Mouse (Mus musculus) forebrain, embryonic 14.5 days (tissue): ENCODE data around the gene Pip5k1b. TPM values are rescaled to one million over a fixed set of nuclear protein-coding genes. Genes with fewer than 3 reads are reported as not detected.

Experiments
- ATAC-seq: fragments of 200-750 bp; cut with Nextera tagmentation; 2 replicates; pipeline ENCODE4 v1.8.0; 2017; ENCODE audit warnings: mild to moderate bottlenecking, moderate library complexity
- DNase-seq: peaks from one replicate; pipeline ENCODE4 v3.0.0-alpha.2; 2015; ENCODE audit warnings: low spot score
- H3K27ac ChIP-seq: fragments of 300-500 bp; sonication (generic); 2 replicates; pipeline ENCODE4 v1.5.1; 2014; ENCODE audit warnings: low read depth, mild to moderate bottlenecking, control low read depth, low read length, moderate library complexity
- H3K27me3 ChIP-seq: fragments of 300-500 bp; sonication (generic); replicated peaks from 2 replicates; pipeline ENCODE4 v1.6.1; 2014; ENCODE audit warnings: low read length, control low read depth, mixed read lengths; ENCODE audit not compliant: control insufficient read depth, insufficient read depth
- H3K36me3 ChIP-seq: fragments of 300-500 bp; sonication (generic); 2 replicates; pipeline ENCODE4 v1.6.1; 2014; ENCODE audit warnings: low read length, control low read depth; ENCODE audit not compliant: control insufficient read depth, insufficient read depth
- H3K4me1 ChIP-seq: fragments of 300-500 bp; sonication (generic); 2 replicates; pipeline ENCODE4 v1.6.1; 2014; ENCODE audit warnings: antibody characterized with exemption, low read length, control low read depth; ENCODE audit not compliant: control insufficient read depth, insufficient read depth
- H3K4me2 ChIP-seq: fragments of 300-500 bp; sonication (generic); 2 replicates; pipeline ENCODE4 v1.6.1; 2014; ENCODE audit warnings: mild to moderate bottlenecking, control low read depth, low read length
- H3K4me3 ChIP-seq: fragments of 300-500 bp; sonication (generic); 2 replicates; pipeline ENCODE4 v1.5.1; 2014; ENCODE audit warnings: low read depth, low read length, control low read depth
- H3K9ac ChIP-seq: fragments of 300-500 bp; sonication (generic); 2 replicates; pipeline ENCODE4 v1.6.1; 2014; ENCODE audit warnings: mild to moderate bottlenecking, low read length, control low read depth, moderate library complexity
- H3K9me3 ChIP-seq: fragments of 300-500 bp; sonication (generic); replicated peaks from 2 replicates; pipeline ENCODE4 v1.6.1; 2016; ENCODE audit warnings: low read length, control low read depth, mixed read lengths; ENCODE audit not compliant: control insufficient read depth
- WGBS: fragments of 180-500 bp; shearing (Covaris S2); extraction: QIAGEN DNeasy Blood & Tissue Kit; methylation state at CpG from one replicate; pipeline ENCODE4 v1.1.7; 2014; 5-methylcytosine and 5-hydroxymethylcytosine counted together
- polyA plus RNA-seq: library from polyadenylated mRNA; unstranded; fragments of >200 nt; fragmentation: Nextera tagmentation; extraction: Ambion mirVana; gene quantifications from 2 replicates; pipeline ENCODE4 v1.2.1, GENCODE M21; 2014

Gene Pip5k1b
- polyA plus RNA-seq, 1 experiment from 2014 or later, result 2.1 TPM

- DNase-seq (no peak), ATAC-seq (no peak)
- H3K27me3 ChIP-seq, result no peaks in the 10 kb centered on the region
- 95% methylated on average over 1 of the region's 1 CpGs for WGBS
- H3K9ac ChIP-seq, result no peak overlapping the region
- no peak overlapping the region for H3K4me2 ChIP-seq
- no peaks in the 10 kb centered on the region for H3K4me1 ChIP-seq
- H3K36me3 ChIP-seq, result no peaks in the 10 kb centered on the region
- no peaks in the 10 kb centered on the region for H3K9me3 ChIP-seq
- H3K27ac ChIP-seq, result no peak overlapping the region
- no peak overlapping the region for H3K4me3 ChIP-seq
These were observed 16.6 kb downstream of the Pip5k1b start for GRCm38 (mm10) chr19:24539041-24539440.

GRCm38 (mm10) chr19:24538181-24538580, 17.5 kb downstream of the Pip5k1b start:
- H3K9me3 ChIP-seq, result no peaks in the 10 kb centered on the region
- DNase-seq, result no peak
- H3K4me2 ChIP-seq, result no peak overlapping the region
- 86% methylated on average over 6 of the region's 6 CpGs for WGBS
- no peak overlapping the region for H3K4me3 ChIP-seq
- ATAC-seq, result no peak
- H3K4me1 ChIP-seq, result no peaks in the 10 kb centered on the region
- no peak overlapping the region for H3K27ac ChIP-seq
- no peaks in the 10 kb centered on the region for H3K27me3 ChIP-seq
- H3K9ac ChIP-seq, result no peak overlapping the region
- no peaks in the 10 kb centered on the region for H3K36me3 ChIP-seq

GRCm38 (mm10) chr19:24537691-24538090, 18.0 kb downstream of the Pip5k1b start:
- Histone ChIP-seq H3K9me3 (no peaks in the 10 kb centered on the region), H3K36me3 (no peaks in the 10 kb centered on the region), H3K4me2 (no peak overlapping the region), H3K4me1 (no peaks in the 10 kb centered on the region), H3K4me3 (no peak overlapping the region), H3K27me3 (no peaks in the 10 kb centered on the region), H3K9ac (no peak overlapping the region), H3K27ac (no peak overlapping the region)
- no peak for DNase-seq
- WGBS, result 78% methylated on average over 4 of the region's 4 CpGs
- no peak for ATAC-seq

- Histone ChIP-seq H3K27me3 (no peaks in the 10 kb centered on the region), H3K4me3 (no peak overlapping the region), H3K27ac (no peak overlapping the region), H3K4me2 (no peak overlapping the region), H3K9ac (no peak overlapping the region), H3K9me3 (no peaks in the 10 kb centered on the region), H3K36me3 (no peaks in the 10 kb centered on the region), H3K4me1 (no peaks in the 10 kb centered on the region)
- DNase-seq, result no peak
- 87% methylated on average over 5 of the region's 5 CpGs for WGBS
- ATAC-seq, result no peak
These were observed 18.8 kb downstream of the Pip5k1b start for GRCm38 (mm10) chr19:24536920-24537319.

- ATAC-seq, result no peak
- Histone ChIP-seq H3K4me1 (no peaks in the 10 kb centered on the region), H3K9ac (no peak overlapping the region), H3K9me3 (no peaks in the 10 kb centered on the region), H3K27ac (no peak overlapping the region), H3K4me3 (no peak overlapping the region), H3K36me3 (no peaks in the 10 kb centered on the region), H3K27me3 (no peaks in the 10 kb centered on the region), H3K4me2 (no peak overlapping the region)
- no peak for DNase-seq
- WGBS, result 89% methylated on average over 3 of the region's 3 CpGs
These were observed 19.4 kb downstream of the Pip5k1b start for GRCm38 (mm10) chr19:24536280-24536679.

GRCm38 (mm10) chr19:24535161-24535560, 20.5 kb downstream of the Pip5k1b start:
- 74% methylated on average over 6 of the region's 6 CpGs for WGBS
- H3K36me3 ChIP-seq, result no peaks in the 10 kb centered on the region
- H3K9ac ChIP-seq, result no peak overlapping the region
- no peaks in the 10 kb centered on the region for H3K27me3 ChIP-seq
- no peak for ATAC-seq
- H3K4me3 ChIP-seq, result no peak overlapping the region
- H3K4me1 ChIP-seq, result no peaks in the 10 kb centered on the region
- H3K27ac ChIP-seq, result no peak overlapping the region
- no peak overlapping the region for H3K4me2 ChIP-seq
- DNase-seq, result no peak
- no peaks in the 10 kb centered on the region for H3K9me3 ChIP-seq

GRCm38 (mm10) chr19:24534733-24535132, 20.9 kb downstream of the Pip5k1b start:
- Histone ChIP-seq H3K27me3 (no peaks in the 10 kb centered on the region), H3K27ac (no peak overlapping the region), H3K4me2 (no peak overlapping the region), H3K36me3 (no peaks in the 10 kb centered on the region), H3K9me3 (no peaks in the 10 kb centered on the region), H3K4me1 (no peaks in the 10 kb centered on the region), H3K4me3 (no peak overlapping the region), H3K9ac (no peak overlapping the region)
- no peak for ATAC-seq
- DNase-seq, result no peak
- WGBS, result 82% methylated on average over 7 of the region's 7 CpGs

GRCm38 (mm10) chr19:24528910-24529561, 26.6 kb downstream of the Pip5k1b start:
- ATAC-seq (no peak), DNase-seq (no peak)
- Histone ChIP-seq H3K4me3 (no peak overlapping the region), H3K4me2 (no peak overlapping the region), H3K27me3 (no peaks in the 10 kb centered on the region), H3K36me3 (no peaks in the 10 kb centered on the region), H3K9ac (no peak overlapping the region), H3K4me1 (no peaks in the 10 kb centered on the region), H3K9me3 (no peaks in the 10 kb centered on the region), H3K27ac (no peak overlapping the region)
- WGBS, result 94% methylated on average over 4 of the region's 4 CpGs

- WGBS, result 92% methylated on average over 4 of the region's 4 CpGs
- no peak for DNase-seq
- no peaks in the 10 kb centered on the region for H3K4me1 ChIP-seq
These were observed 27.4 kb downstream of the Pip5k1b start for GRCm38 (mm10) chr19:24528129-24528730.

More at GRCm38 (mm10) chr19:24528129-24528730, 27.4 kb downstream of the Pip5k1b start:
- H3K4me3 ChIP-seq, result no peak overlapping the region
- no peak for ATAC-seq
- no peaks in the 10 kb centered on the region for H3K27me3 ChIP-seq
- H3K9ac ChIP-seq, result no peak overlapping the region
- H3K9me3 ChIP-seq, result no peaks in the 10 kb centered on the region
- H3K36me3 ChIP-seq, result no peaks in the 10 kb centered on the region
- no peak overlapping the region for H3K4me2 ChIP-seq
- no peak overlapping the region for H3K27ac ChIP-seq
